Mouse (Mus musculus) hindbrain, embryonic 12.5 days (tissue): ENCODE results near the gene Spock1. TPM values are rescaled to one million over a fixed set of nuclear protein-coding genes. Genes with fewer than 3 reads are reported as not detected.

ENCODE experiments used
- ATAC-seq: fragments of 200-750 bp; cut with Nextera tagmentation; 2 replicates; pipeline ENCODE4 v1.8.0; 2017; ENCODE audit warnings: moderate TSS enrichment; ENCODE audit not compliant: low FRiP score
- H3K27ac ChIP-seq: fragments of 300-500 bp; sonication (generic); 2 replicates; pipeline ENCODE4 v1.5.1; 2016; ENCODE audit warnings: mild to moderate bottlenecking
- H3K27me3 ChIP-seq: fragments of 300-500 bp; sonication (generic); 2 replicates; pipeline ENCODE4 v1.6.1; 2016; ENCODE audit warnings: mild to moderate bottlenecking
- H3K36me3 ChIP-seq: fragments of 300-500 bp; sonication (generic); 2 replicates; pipeline ENCODE4 v1.6.1; 2016; ENCODE audit warnings: mild to moderate bottlenecking
- H3K4me1 ChIP-seq: fragments of 300-500 bp; sonication (generic); 2 replicates; pipeline ENCODE4 v1.6.1; 2016
- H3K4me2 ChIP-seq: fragments of 300-500 bp; sonication (generic); replicated peaks from 2 replicates; pipeline ENCODE4 v1.6.1; 2016; ENCODE audit warnings: mild to moderate bottlenecking
- H3K4me3 ChIP-seq: fragments of 300-500 bp; sonication (generic); 2 replicates; pipeline ENCODE4 v1.5.1; 2016; ENCODE audit warnings: mild to moderate bottlenecking
- H3K9ac ChIP-seq: fragments of 300-500 bp; sonication (generic); 2 replicates; pipeline ENCODE4 v1.6.1; 2016; ENCODE audit warnings: mild to moderate bottlenecking, moderate library complexity
- H3K9me3 ChIP-seq: fragments of 300-500 bp; sonication (generic); replicated peaks from 2 replicates; pipeline ENCODE4 v1.6.1; 2016; ENCODE audit warnings: mild to moderate bottlenecking
- whole genome bisulfite sequencing: fragments of 180-500 bp; shearing (Covaris S2); methylation state at CpG from one replicate; pipeline ENCODE4 v1.1.7; 2016; 5-methylcytosine and 5-hydroxymethylcytosine counted together
- polyA plus RNA-seq: library from polyadenylated mRNA; unstranded; fragments of >200 nt; fragmentation: Nextera tagmentation; extraction: Ambion mirVana; gene quantifications from 2 replicates; pipeline ENCODE4 v1.2.1, GENCODE M21; 2016

The Spock1 gene
- 31.2 and 40.6 TPM in 2 replicates for polyA plus RNA-seq

GRCm38 (mm10) chr13:57908266-57908582, at the start of gene Spock1:
Gene Spock1, minus strand, starts transcription at chr13:57908332.
- H3K27me3 ChIP-seq: peaks cover 30% of the 10 kb centered on the region
- no peaks in the 10 kb centered on the region for H3K9me3 ChIP-seq

GRCm38 (mm10) chr13:57950091-57950490, 42.0 kb upstream of the Spock1 start:
- ATAC-seq: no peak
- Histone ChIP-seq H3K4me3 (no peak overlapping the region), H3K27me3 (peaks cover 10% of the 10 kb centered on the region; the same call in 1 of the 2 replicates), H3K36me3 (no peaks in the 10 kb centered on the region), H3K9me3 (no peaks in the 10 kb centered on the region), H3K9ac (no peak overlapping the region), H3K4me1 (no peaks in the 10 kb centered on the region), H3K4me2 (no peak overlapping the region), H3K27ac (no peak overlapping the region)
- 83% methylated on average over 12 of the region's 12 CpGs for WGBS

More at GRCm38 (mm10) chr13:57908266-57908582, at the start of gene Spock1:
- H3K4me3 ChIP-seq: peak within 1 kb of the TSS; percentile 56
- H3K27ac ChIP-seq: peak within 1 kb of the TSS; percentile 17; the same call in 1 of the 2 replicates
- under 1% methylated on average over 32 of the region's 32 CpGs for WGBS
- H3K9ac ChIP-seq: peak within 1 kb of the TSS; percentile 80
- H3K4me1 ChIP-seq: peaks cover 7% of the 10 kb centered on the region
- H3K36me3 ChIP-seq: no peaks in the 10 kb centered on the region
- peak within 1 kb of the TSS; percentile 76 for H3K4me2 ChIP-seq
- ATAC-seq: peak; percentile 85

- H3K27me3 ChIP-seq: peaks cover 15% of the 10 kb centered on the region; the same call in 1 of the 2 replicates
- H3K4me1 ChIP-seq: peaks cover under 1% of the 10 kb centered on the region; the same call in 1 of the 2 replicates
- H3K4me2 ChIP-seq: no peak overlapping the region
- no peak overlapping the region for H3K9ac ChIP-seq
- no peaks in the 10 kb centered on the region for H3K36me3 ChIP-seq
- H3K9me3 ChIP-seq: no peaks in the 10 kb centered on the region
- no peak for ATAC-seq
- WGBS: 91% methylated on average over 4 of the region's 4 CpGs
- H3K4me3 ChIP-seq: no peak overlapping the region
- no peak overlapping the region for H3K27ac ChIP-seq
Observed at GRCm38 (mm10) chr13:57949513-57949912, 41.4 kb upstream of the Spock1 start.

- 51% methylated on average over 11 of the region's 11 CpGs for WGBS
- H3K4me2 ChIP-seq: no peak overlapping the region
- H3K4me3 ChIP-seq: no peak overlapping the region
- no peak overlapping the region for H3K27ac ChIP-seq
- peaks cover 8% of the 10 kb centered on the region; the same call in 1 of the 2 replicates for H3K4me1 ChIP-seq
- H3K9me3 ChIP-seq: no peaks in the 10 kb centered on the region
- H3K36me3 ChIP-seq: no peaks in the 10 kb centered on the region
- peaks cover 20% of the 10 kb centered on the region; the same call in 1 of the 2 replicates for H3K27me3 ChIP-seq
- no peak overlapping the region for H3K9ac ChIP-seq
- no peak for ATAC-seq
Observed at GRCm38 (mm10) chr13:57945197-57945596, 37.1 kb upstream of the Spock1 start.

GRCm38 (mm10) chr13:57944434-57944833, 36.3 kb upstream of the Spock1 start:
- Histone ChIP-seq H3K9me3 (no peaks in the 10 kb centered on the region), H3K27me3 (peaks cover 20% of the 10 kb centered on the region; the same call in 1 of the 2 replicates), H3K4me1 (peaks cover 8% of the 10 kb centered on the region; the same call in 1 of the 2 replicates), H3K4me2 (no peak overlapping the region), H3K9ac (no peak overlapping the region), H3K4me3 (no peak overlapping the region), H3K27ac (no peak overlapping the region), H3K36me3 (no peaks in the 10 kb centered on the region)
- WGBS: 67% methylated on average over 5 of the region's 5 CpGs
- no peak for ATAC-seq

GRCm38 (mm10) chr13:57943900-57944299, 35.8 kb upstream of the Spock1 start:
- ATAC-seq: no peak
- Histone ChIP-seq H3K9ac (no peak overlapping the region), H3K4me2 (no peak overlapping the region), H3K9me3 (no peaks in the 10 kb centered on the region), H3K4me1 (peaks cover 8% of the 10 kb centered on the region; the same call in 1 of the 2 replicates), H3K27ac (no peak overlapping the region), H3K27me3 (peaks cover 20% of the 10 kb centered on the region; the same call in 1 of the 2 replicates), H3K4me3 (no peak overlapping the region), H3K36me3 (no peaks in the 10 kb centered on the region)

- 73% methylated on average over 4 of the region's 4 CpGs for WGBS
- H3K9ac ChIP-seq: no peak overlapping the region
- H3K9me3 ChIP-seq: no peaks in the 10 kb centered on the region
- no peak overlapping the region for H3K4me2 ChIP-seq
- H3K27ac ChIP-seq: no peak overlapping the region
- no peak for ATAC-seq
- peaks cover 4% of the 10 kb centered on the region for H3K27me3 ChIP-seq
- H3K36me3 ChIP-seq: no peaks in the 10 kb centered on the region
- peaks cover 12% of the 10 kb centered on the region; the same call in 1 of the 2 replicates for H3K4me1 ChIP-seq
- H3K4me3 ChIP-seq: no peak overlapping the region
Observed at GRCm38 (mm10) chr13:57937463-57938229, 29.5 kb upstream of the Spock1 start.

- ATAC-seq: no peak
- Histone ChIP-seq H3K9me3 (no peaks in the 10 kb centered on the region), H3K4me1 (peaks cover 21% of the 10 kb centered on the region), H3K4me2 (no peak overlapping the region), H3K9ac (no peak overlapping the region), H3K4me3 (no peak overlapping the region), H3K27ac (no peak overlapping the region), H3K36me3 (no peaks in the 10 kb centered on the region), H3K27me3 (no peaks in the 10 kb centered on the region; the same call in 1 of the 2 replicates)
- 84% methylated on average over 9 of the region's 9 CpGs for WGBS
Observed at GRCm38 (mm10) chr13:57931998-57932397, 23.9 kb upstream of the Spock1 start.

- Histone ChIP-seq H3K4me2 (no peak overlapping the region), H3K4me3 (no peak overlapping the region), H3K9ac (no peak overlapping the region), H3K27me3 (no peaks in the 10 kb centered on the region; the same call in 1 of the 2 replicates), H3K36me3 (no peaks in the 10 kb centered on the region), H3K9me3 (no peaks in the 10 kb centered on the region), H3K4me1 (peaks cover 21% of the 10 kb centered on the region), H3K27ac (0 out of 2 replicates have a peak overlapping the region, but pooled peaks have one; percentile 30)
- no peak for ATAC-seq
- WGBS: 17% methylated on average over 3 of the region's 3 CpGs
Observed at GRCm38 (mm10) chr13:57931376-57931775, 23.2 kb upstream of the Spock1 start.

GRCm38 (mm10) chr13:57930720-57931119, 22.6 kb upstream of the Spock1 start:
- no peaks in the 10 kb centered on the region; the same call in 1 of the 2 replicates for H3K27me3 ChIP-seq
- no peak overlapping the region for H3K4me2 ChIP-seq
- no peak overlapping the region for H3K9ac ChIP-seq
- WGBS: 18% methylated on average over 5 of the region's 5 CpGs
- peaks cover 21% of the 10 kb centered on the region for H3K4me1 ChIP-seq
- 0 out of 2 replicates have a peak overlapping the region, but pooled peaks have one; percentile 12 for H3K27ac ChIP-seq
- H3K4me3 ChIP-seq: no peak overlapping the region
- H3K9me3 ChIP-seq: no peaks in the 10 kb centered on the region
- H3K36me3 ChIP-seq: no peaks in the 10 kb centered on the region
- peak; percentile 52 for ATAC-seq

GRCm38 (mm10) chr13:57930283-57930682, 22.2 kb upstream of the Spock1 start:
- H3K27me3 ChIP-seq: no peaks in the 10 kb centered on the region; the same call in 1 of the 2 replicates
- H3K9me3 ChIP-seq: no peaks in the 10 kb centered on the region
- no peak overlapping the region for H3K27ac ChIP-seq
- peak; percentile 64 for ATAC-seq
- peaks cover 21% of the 10 kb centered on the region for H3K4me1 ChIP-seq
- H3K4me2 ChIP-seq: no peak overlapping the region
- 9% methylated on average over 2 of the region's 2 CpGs for WGBS
- H3K36me3 ChIP-seq: no peaks in the 10 kb centered on the region
- no peak overlapping the region for H3K9ac ChIP-seq
- H3K4me3 ChIP-seq: no peak overlapping the region

- no peaks in the 10 kb centered on the region for H3K4me1 ChIP-seq
- no peak for ATAC-seq
- H3K9me3 ChIP-seq: no peaks in the 10 kb centered on the region
- H3K36me3 ChIP-seq: no peaks in the 10 kb centered on the region
- no peak overlapping the region for H3K4me3 ChIP-seq
- H3K27ac ChIP-seq: no peak overlapping the region
- no peaks in the 10 kb centered on the region for H3K27me3 ChIP-seq
- no peak overlapping the region for H3K9ac ChIP-seq
- WGBS: 92% methylated on average over 4 of the region's 4 CpGs
- no peak overlapping the region for H3K4me2 ChIP-seq
Observed at GRCm38 (mm10) chr13:57919947-57920346, 11.8 kb upstream of the Spock1 start.
